Mouse (Mus musculus) ES-E14 (cell line): ENCODE measurements around the gene Stk38l. TPM values are rescaled to one million over a fixed set of nuclear protein-coding genes. Genes with fewer than 3 reads are reported as not detected.

Experiments used
- DNase-seq: peaks from one replicate; pipeline ENCODE4 v3.0.0-alpha.2; 2013; ENCODE audit warnings: low read depth, low spot score
- H3K27ac ChIP-seq: 2 replicates; pipeline ENCODE4 v1.5.1; 2012; ENCODE audit warnings: low read depth, mild to moderate bottlenecking, low read length, moderate library complexity, mixed read lengths; ENCODE audit not compliant: poor library complexity, insufficient read depth, severe bottlenecking
- H3K36me3 ChIP-seq: 2 replicates; pipeline ENCODE4 v1.6.1; 2012; ENCODE audit warnings: mild to moderate bottlenecking, low read length, moderate library complexity, mixed read lengths; ENCODE audit not compliant: control insufficient read depth, poor library complexity, insufficient read depth, severe bottlenecking
- H3K4me1 ChIP-seq, 2 experiments: fragments of 150-350 bp in 1 of 2; sonication (generic) in 1 of 2; 2 replicates each; pipeline ENCODE4 v1.6.1; 2012; ENCODE audit warnings: low read length in 2 of 2, mild to moderate bottlenecking in 1 of 2, mixed read lengths in 1 of 2; ENCODE audit not compliant: control insufficient read depth in 2 of 2, insufficient read depth in 2 of 2, poor library complexity in 1 of 2
- H3K4me3 ChIP-seq, 2 experiments: fragments of 150-350 bp in 1 of 2; sonication (generic) in 1 of 2; 2 replicates each; pipeline ENCODE4 v1.5.1; 2012; ENCODE audit warnings: low read length in 2 of 2, low read depth in 1 of 2, mild to moderate bottlenecking in 1 of 2, mixed read lengths in 1 of 2; ENCODE audit not compliant: insufficient read depth in 1 of 2, poor library complexity in 1 of 2, severe bottlenecking in 1 of 2
- H3K9ac ChIP-seq: 2 replicates; pipeline ENCODE4 v1.6.1; 2012; ENCODE audit warnings: low read depth, mild to moderate bottlenecking, low read length, mixed read lengths; ENCODE audit not compliant: poor library complexity, insufficient read depth, severe bottlenecking
- H3K9me3 ChIP-seq: fragments of 150-350 bp; sonication (generic); 2 replicates; pipeline ENCODE4 v1.6.1; 2012; ENCODE audit warnings: low read depth, mild to moderate bottlenecking, low read length; ENCODE audit not compliant: control insufficient read depth, insufficient read depth
- CHD2 ChIP-seq: IDR thresholded peaks from 2 replicates; pipeline ENCODE4 v1.6.1; 2014; ENCODE audit warnings: mild to moderate bottlenecking, low read depth, low read length, inconsistent platforms
- HCFC1 ChIP-seq: IDR thresholded peaks from 2 replicates; pipeline ENCODE4 v1.6.1; 2012; ENCODE audit warnings: low read length, inconsistent platforms, borderline replicate concordance; ENCODE audit not compliant: insufficient read depth
- MAFK ChIP-seq: IDR thresholded peaks from 2 replicates; pipeline ENCODE4 v1.6.1; 2014; ENCODE audit warnings: mild to moderate bottlenecking, low read depth, low read length, inconsistent platforms; ENCODE audit not compliant: insufficient read depth
- ZC3H11A ChIP-seq: IDR thresholded peaks from 2 replicates; pipeline ENCODE4 v1.6.1; 2012; ENCODE audit warnings: low read depth, mild to moderate bottlenecking, inconsistent platforms, low read length, borderline replicate concordance
- ZNF384 ChIP-seq: IDR thresholded peaks from 2 replicates; pipeline ENCODE4 v1.6.1; 2012; ENCODE audit warnings: low read depth, low read length, inconsistent platforms
- in situ Hi-C, 2 experiments: fragments of 600-800 bp; cut with MboI; formaldehyde crosslinking; loops; one replicate each; pipeline ENCODE4 v1.15.1; 2025; ENCODE audit warnings: low sequenced_read_pairs in 2 of 2, inconsistent platforms in 1 of 2; ENCODE audit not compliant: unreplicated experiment in 2 of 2
- total RNA-seq: library from RNA; depleted of rRNA; stranded (reverse); fragments of 300-350 nt; gene quantifications from 2 replicates; pipeline ENCODE4 v1.2.3, GENCODE M21; 2012

Gene Stk38l
- total RNA-seq, 1 experiment = 14.3 TPM

GRCm38 (mm10) chr6:146760736-146761135 is 35.9 kb downstream of the Stk38l start:
- H3K27ac ChIP-seq = no peak overlapping the region
- peak; percentile 17 for DNase-seq
- H3K36me3 ChIP-seq = peaks cover 2% of the 10 kb centered on the region; the same call in 1 of the 2 replicates
- H3K9me3 ChIP-seq = no peaks in the 10 kb centered on the region
- no peak for TF ChIP-seq HCFC1
- TF ChIP-seq ZNF384 = no peak
- in situ Hi-C loops = no loop called here
- H3K9ac ChIP-seq = no peak overlapping the region
- 0 out of 4 replicates have a peak, but pooled peaks cover 0 to 2% of the 10 kb centered on the region in 2 experiments for H3K4me1 ChIP-seq
- H3K4me3 ChIP-seq = no peak overlapping the region

DNA sequence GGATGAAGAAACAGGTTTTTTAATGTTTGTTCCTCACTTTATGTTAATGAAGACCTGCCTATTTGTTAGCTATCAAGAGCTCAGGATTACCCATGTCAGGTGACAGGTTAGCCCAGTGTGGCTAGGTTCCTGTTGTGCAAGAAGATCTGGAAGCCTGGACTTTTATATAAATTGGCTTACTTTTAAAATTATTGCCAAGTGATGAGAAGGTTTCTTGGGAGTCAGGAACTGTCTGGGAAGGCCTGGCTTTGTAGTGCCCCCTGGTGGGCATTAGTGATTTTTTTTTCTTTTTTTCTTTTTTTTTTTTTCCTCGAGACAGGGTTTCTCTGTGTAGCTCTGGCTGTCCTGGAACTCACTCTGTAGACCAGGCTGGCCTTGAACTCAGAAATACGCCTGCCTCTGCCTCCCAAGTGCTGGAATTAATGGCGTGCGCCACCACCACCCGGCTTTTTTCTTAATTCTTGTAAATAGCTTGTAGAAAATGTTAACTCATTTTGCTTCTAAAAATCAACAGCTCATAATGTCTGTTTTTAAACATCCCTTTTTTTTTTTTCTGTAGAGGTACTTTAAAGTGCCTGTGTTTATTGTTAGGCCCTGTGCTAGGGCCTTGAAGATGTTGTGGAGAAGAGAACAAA is 37.6 kb downstream of the Stk38l start:
- DNase-seq = peak; percentile 36
- TF ChIP-seq HCFC1 = no peak
- TF ChIP-seq ZC3H11A = no peak
- TF ChIP-seq ZNF384 = peak; percentile 98
- in situ Hi-C loops = no loop called here
- Histone ChIP-seq H3K4me3 (no peak overlapping the region), H3K9ac (no peak overlapping the region), H3K9me3 (no peaks in the 10 kb centered on the region), H3K36me3 (peaks cover 5% of the 10 kb centered on the region), H3K27ac (no peak overlapping the region), H3K4me1 (0 out of 4 replicates have a peak, but pooled peaks cover 0 to 2% of the 10 kb centered on the region in 2 experiments)

DNA sequence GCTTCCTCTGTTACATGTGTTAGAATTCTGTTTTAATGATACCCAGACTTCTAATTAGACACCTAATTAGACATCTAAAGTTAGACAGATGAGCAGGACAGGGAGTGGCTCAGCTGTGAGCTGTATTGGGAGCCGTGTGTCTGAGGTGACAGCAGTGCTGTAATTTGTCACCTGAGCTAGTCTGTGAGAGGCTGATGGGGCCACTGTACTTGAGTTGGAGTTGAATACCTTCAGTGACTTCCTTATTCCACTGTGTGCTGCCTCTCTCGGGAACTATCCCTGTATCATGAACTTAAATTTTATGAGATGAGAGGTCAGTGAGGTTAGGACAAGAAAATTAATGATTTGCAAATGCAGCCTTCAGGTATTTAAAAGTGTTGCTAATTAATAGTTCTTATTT is 39.8 kb downstream of the Stk38l start:
- Histone ChIP-seq H3K4me1 (0 out of 4 replicates have a peak, but pooled peaks cover 0 to 2% of the 10 kb centered on the region in 2 experiments), H3K27ac (no peak overlapping the region), H3K9ac (no peak overlapping the region), H3K36me3 (peaks cover 9% of the 10 kb centered on the region), H3K4me3 (no peak overlapping the region), H3K9me3 (no peaks in the 10 kb centered on the region)
- in situ Hi-C loops = no loop called here
- TF ChIP-seq CHD2 (no peak), HCFC1 (no peak), MAFK (no peak), ZC3H11A (no peak), ZNF384 (no peak)
- no peak for DNase-seq

DNA sequence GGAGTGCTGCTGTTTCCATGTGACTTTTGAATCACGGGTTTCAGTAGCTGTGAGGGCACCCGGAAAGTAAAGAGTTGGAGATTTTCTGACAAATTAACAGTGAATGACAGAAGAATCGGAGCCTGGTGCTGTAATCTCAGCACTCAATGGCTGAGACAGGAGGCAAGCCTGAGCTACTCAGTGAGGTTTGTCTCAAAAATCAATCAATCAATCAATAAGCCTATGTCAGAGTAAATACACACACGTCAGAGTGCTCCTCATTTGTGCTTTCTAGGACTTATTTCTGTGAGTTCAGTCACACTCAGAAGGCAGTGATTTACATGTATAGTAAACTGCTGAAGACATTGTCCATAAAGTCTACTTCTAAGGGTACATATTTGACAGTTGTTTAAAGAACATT is 40.5 kb downstream of the Stk38l start:
- DNase-seq = no peak
- TF ChIP-seq HCFC1 (no peak), ZNF384 (no peak), ZC3H11A (no peak), CHD2 (no peak), MAFK (no peak)
- H3K36me3 ChIP-seq = peaks cover 9% of the 10 kb centered on the region
- H3K27ac ChIP-seq = no peak overlapping the region
- H3K9ac ChIP-seq = no peak overlapping the region
- 0 out of 4 replicates have a peak, but pooled peaks cover 0 to 2% of the 10 kb centered on the region in 2 experiments for H3K4me1 ChIP-seq
- H3K9me3 ChIP-seq = no peaks in the 10 kb centered on the region
- H3K4me3 ChIP-seq = no peak overlapping the region
- in situ Hi-C loops = no loop called here

DNA sequence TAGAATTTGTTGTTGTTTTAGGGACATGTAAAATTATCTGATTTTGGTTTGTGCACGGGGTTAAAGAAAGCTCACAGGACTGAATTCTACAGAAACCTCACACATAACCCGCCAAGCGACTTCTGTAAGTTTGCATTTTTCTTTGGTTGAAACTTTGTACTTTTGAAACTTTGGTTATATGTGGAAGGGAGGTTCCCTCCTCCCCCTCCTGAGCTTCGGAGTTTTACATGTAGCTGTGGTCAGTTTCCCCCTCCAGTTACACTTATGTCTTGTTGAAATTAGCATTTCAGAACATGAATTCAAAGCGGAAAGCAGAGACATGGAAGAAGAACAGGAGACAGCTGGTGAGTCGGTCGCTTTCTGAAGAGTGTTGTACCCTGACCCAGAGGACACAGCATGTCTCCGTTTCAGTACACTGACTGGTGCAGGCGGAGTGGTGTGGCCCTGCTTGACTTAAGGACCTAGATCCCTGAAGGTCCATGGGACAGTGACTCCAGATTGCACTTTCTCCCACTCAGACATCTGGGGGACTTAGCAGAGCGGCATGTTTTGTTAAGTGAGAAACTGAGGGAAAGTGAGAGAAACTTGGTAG is 44.1 kb downstream of the Stk38l start:
- in situ Hi-C loops = no loop called here
- no peaks in the 10 kb centered on the region for H3K4me1 ChIP-seq
- no peaks in the 10 kb centered on the region for H3K9me3 ChIP-seq
- TF ChIP-seq CHD2 = no peak
- no peak for TF ChIP-seq ZNF384
- TF ChIP-seq HCFC1 = no peak
- H3K27ac ChIP-seq = no peak overlapping the region
- H3K9ac ChIP-seq = no peak overlapping the region
- no peak for DNase-seq
- H3K4me3 ChIP-seq = no peak overlapping the region
- peaks cover 12% of the 10 kb centered on the region for H3K36me3 ChIP-seq
